Mouse (Mus musculus) heart, adult 9 months (tissue): ENCODE measurements around the gene Adamts18.
A peak's percentile ranks its signal among the peaks of the same experiment; 100 is the strongest.
"Not testable (repeated sequence)": the region's sequence is repeated elsewhere in the genome, so short reads cannot be mapped to it uniquely, and the experiment has no call there.

Source experiments
- DNase-seq, 2 experiments: peaks; one replicate each; pipeline ENCODE4 v3.0.0; 2022; ENCODE audit warnings: low spot score in 2 of 2

Adamts18 gene

GRCm38 (mm10) chr8:113844801-113845301 is 3.7 kb downstream of the Adamts18 start:
- DNase-seq, result no peak

DNA sequence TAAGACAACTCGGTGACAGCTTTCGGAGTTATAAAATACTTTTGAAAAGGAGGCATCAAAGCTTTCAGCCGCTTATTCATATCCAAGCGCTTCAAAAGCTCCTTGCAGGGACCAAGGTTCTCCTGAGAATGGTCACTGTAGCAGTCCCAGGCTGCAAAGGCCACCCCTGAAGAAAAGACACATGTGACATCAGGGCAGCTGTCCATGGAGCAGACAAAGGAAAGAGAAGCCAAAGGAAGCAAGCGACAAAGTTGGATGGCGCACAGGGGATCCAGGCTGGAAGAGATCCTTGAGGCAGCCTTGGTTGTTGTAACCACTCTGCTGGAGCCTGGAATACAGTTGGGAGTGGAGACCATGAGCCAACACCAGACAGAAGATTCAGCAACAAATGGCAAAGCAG is 10.3 kb downstream of the Adamts18 start:
- DNase-seq, result peak; percentile 6 to 11

DNA sequence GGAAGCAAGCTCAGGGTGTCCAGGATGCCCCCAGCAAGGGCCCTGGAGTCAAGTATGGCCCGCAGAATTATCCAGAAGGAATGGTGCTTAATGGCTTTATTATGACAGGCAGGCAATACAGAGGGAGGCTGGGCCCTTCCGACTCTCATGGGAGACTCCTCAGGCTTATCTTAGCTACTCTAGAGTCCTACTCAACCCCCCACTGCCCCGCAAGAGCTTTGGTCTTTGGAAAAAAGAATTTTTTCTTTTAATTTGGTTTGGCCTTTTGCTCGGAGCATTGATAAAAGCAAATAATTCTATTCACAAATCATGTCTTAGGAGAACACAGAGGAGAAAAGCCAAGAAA is 11.0 kb downstream of the Adamts18 start:
- no peak for DNase-seq

- no peak for DNase-seq
These were observed 11.5 kb downstream of the Adamts18 start for GRCm38 (mm10) chr8:113836892-113837569.

DNA sequence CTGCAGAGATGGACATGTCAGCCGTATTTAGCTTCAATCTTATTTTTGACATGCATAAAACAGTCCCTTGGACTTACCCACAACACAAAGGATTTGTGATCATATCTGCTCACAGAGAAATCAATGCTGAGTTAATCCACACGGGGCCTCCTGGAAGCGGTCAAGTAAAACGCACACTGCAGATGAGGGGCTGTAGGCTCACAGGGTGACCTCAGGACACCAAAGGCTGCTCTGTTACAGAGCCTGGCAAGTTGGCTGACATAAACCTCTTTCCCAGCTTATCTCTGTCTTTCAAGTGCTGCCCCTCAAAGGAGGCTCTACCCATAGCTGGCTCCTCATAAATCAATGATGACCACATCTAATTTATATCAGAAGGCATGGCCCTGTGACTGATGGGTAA is 14.9 kb downstream of the Adamts18 start:
- no peak for DNase-seq

- no peak for DNase-seq
These were observed 21.3 kb downstream of the Adamts18 start for GRCm38 (mm10) chr8:113827270-113827669.

- DNase-seq, result no peak
These were observed 27.5 kb downstream of the Adamts18 start for GRCm38 (mm10) chr8:113820983-113821587.

GRCm38 (mm10) chr8:113813966-113814365 is 34.6 kb downstream of the Adamts18 start:
- no peak for DNase-seq

GRCm38 (mm10) chr8:113811521-113811920 is 37.0 kb downstream of the Adamts18 start:
- no peak for DNase-seq

DNA sequence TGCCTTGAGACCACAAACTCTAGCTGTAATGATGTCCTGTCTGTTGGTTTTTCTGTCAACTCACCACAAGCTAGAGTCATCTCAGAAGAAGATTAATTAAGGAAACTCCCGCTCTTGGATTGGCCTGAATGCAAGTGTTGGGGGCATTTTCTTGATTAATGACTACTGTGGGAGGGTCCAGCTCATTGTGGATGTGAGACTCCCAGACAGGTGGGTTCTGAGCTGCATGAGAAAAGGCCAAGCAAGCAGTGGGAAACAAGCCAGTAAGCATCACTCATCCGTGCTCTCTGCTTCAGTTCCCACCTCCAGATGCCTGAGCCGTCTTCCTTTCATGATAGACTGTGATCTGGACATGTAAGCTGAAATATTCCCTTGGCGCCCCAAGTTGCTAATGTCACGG is 38.6 kb downstream of the Adamts18 start:
- no peak for DNase-seq

DNA sequence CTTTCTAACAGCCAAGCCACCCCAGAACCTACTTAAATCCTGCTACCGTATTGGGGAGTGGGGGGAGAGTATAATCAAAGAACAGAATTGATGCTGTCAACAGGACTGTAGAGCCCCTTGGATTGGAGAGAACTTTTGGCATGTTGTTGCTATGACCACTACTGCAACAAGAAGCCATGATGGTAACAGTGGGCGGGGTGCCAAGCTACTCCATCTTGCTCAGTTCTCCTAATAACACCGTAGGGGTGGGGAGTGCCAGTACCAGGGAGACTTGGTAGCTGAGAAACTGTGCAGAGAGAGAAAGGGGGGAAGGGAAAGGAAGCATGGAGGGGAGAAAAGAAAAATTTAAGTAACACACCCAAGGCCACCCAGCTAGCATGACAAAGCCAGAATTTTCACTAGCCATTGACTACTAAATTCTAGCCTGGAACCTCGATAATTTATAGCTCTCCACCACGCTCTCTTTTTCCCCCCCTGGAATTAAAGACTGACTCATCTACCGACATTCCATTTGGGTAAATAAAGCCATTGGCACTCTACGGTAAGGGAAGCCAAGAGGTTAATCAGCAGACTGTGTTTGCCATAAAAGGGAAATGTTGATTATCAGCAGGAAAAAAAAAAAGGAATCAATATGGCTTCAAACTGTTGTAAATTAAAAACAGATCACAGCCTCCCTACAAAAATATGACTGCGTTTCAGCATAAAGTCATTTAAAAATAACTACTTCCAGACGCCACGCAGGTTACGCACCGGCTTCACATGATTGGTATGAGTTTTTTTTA is 44.5 kb downstream of the Adamts18 start:
- DNase-seq, result no peak

DNA sequence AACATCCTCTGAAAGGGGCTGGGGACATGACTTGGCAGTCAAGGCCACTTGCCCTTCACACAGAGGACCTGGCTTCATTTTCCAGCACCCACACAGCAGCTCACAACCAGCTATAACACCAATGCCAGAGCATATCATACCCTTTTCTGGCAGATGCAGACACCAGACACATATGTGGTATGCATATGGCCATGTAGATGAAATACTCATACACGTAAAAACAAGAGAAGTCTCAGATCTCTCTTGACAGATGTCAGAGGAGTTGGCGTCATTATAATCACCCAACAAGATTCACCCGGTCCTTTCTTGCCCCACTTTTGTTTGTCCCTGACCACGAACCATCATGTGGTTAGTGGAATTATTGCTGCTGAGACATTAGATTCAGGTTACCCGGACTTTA is 47.0 kb downstream of the Adamts18 start:
- no peak for DNase-seq

DNA sequence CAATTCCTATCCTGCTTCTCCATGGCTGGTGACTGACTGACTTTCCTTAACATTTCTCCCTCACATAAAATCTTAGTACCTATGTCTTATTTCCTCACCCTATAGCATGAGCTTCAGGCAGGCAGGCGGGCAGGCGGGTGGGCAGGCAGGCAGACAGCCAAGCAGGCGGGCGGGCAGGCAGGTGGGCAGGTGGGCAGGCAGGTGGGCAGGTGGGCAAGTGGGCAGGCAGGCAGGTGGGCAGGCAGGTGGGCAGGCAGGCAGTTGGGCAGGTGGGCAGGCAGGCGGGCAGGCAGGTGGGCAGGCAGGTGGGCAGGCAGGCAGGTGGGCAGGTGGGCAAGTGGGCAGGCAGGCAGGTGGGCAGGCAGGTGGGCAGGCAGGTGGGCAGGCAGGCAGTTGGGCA is 48.0 kb downstream of the Adamts18 start:
- not testable (repeated sequence) for DNase-seq

- DNase-seq, result no peak
These were observed 49.0 kb downstream of the Adamts18 start for GRCm38 (mm10) chr8:113799550-113799949.

DNA sequence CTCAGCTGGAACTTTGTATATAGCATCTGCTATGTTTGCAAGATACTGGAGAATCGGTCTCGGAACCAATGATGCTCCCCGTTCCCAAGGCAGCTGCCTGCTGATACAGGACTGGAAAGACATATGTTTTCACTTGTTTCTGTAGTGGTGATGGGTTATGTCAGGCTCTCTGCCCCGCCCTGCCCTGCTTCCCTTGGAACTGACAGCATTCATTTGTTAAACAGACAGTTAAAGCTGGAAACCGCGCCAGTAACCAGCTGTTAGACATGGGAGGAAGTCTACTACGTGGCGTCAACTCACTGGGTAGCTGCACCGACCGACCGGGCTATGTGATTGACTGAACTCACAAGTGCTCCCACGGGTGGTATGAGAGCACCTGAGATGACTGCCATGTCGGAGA is 56.7 kb downstream of the Adamts18 start:
- DNase-seq, result peak; percentile 28 to 35

DNA sequence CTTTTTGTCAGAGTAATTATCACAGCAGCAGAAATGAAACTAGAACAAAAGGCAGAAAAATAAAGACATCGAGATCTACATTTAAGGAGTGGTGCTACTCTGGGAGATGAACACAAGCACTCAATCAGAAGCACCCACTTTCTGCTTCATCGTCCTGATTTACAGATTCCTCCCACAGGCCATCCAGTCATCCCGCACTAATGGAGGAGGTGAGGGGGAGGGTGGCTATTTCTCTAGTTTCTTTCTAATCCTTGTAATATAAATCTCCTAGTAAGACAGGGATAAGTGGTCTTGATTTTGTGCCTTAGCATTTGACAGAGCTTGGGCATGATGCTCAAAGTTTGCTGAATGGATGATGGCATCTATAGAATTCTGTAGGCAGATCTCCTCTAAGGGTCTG is 57.5 kb downstream of the Adamts18 start:
- DNase-seq, result no peak

GRCm38 (mm10) chr8:113783711-113784110 is 64.8 kb downstream of the Adamts18 start:
- no peak for DNase-seq

DNA sequence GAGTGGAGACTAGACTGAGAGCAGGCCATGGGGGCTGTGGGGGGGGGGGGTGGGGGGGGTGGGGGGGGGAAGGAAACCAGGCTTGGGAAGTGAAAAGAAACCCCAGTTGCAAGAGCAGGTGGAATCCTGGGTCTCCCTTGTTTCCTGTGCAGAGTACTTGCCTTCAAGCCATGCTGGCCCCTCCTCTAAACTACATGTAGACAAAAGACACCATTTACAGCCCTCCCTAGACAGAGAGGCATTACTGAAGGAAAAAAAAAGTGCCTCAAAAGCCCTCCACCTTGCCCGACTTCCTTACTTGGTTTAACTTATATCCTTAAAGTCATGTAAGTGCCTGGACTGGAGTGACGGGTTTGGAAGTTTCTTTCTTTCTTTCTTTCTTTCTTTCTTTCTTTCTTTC is 67.0 kb downstream of the Adamts18 start:
- no peak for DNase-seq

GRCm38 (mm10) chr8:113775361-113775760 is 73.2 kb downstream of the Adamts18 start:
- no peak for DNase-seq

DNA sequence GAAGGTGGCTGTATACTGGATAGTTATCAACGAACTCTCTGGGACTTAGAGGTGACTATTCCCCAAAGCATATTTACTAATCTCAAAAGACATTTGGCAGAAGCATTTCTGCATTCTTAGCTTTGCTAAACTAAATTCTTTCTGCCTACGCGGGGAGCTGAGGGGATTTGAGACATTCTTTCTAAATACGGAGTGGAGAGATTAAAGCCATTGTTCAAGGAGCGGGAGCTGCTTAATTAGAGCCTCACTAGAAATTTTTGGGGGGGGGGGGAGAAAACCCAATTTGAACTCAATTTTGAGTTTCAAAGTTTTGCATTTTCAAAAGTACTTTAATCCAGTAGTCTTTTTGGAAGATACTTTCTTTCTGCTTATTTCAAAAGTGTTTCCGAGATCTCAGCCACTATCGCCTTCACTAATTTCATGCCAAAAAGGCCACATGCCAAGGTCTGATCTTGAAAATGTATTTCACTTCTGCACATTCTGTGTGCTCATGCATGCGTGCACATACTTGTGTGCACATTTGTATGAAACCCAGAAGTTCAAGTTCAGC is 79.6 kb downstream of the Adamts18 start:
- no peak for DNase-seq

- no peak for DNase-seq
These were observed 83.4 kb downstream of the Adamts18 start for GRCm38 (mm10) chr8:113765121-113765520.

- no peak for DNase-seq
These were observed 84.8 kb downstream of the Adamts18 start for GRCm38 (mm10) chr8:113763592-113764355.
